Mouse (Mus musculus): ENCODE measurements around the gene Deup1.

DNA sequence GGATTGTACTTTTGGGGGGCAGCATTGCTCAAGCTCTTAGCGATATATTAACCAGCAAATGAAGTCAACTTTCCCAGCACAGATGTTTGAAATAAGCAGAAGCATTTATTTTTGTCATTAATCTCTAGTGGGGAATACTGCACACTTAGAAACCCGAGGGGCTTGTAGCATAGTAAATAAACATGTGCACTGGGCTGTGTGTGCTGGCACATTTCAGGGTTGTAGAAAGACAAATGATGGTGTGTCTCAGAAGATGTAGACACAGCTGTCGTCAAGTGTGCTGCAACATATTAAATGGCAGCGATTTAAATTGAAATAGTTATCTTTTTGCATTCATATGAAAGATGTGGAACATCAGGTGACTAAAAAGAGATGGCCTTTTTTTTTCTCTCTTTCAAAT is 31.1 kb downstream of the Deup1 start:
- TF ChIP-seq MAX (IDR thresholded peaks at IDR 0.05; ENCODE audit: low read depth), result no peak
- TF ChIP-seq TCF12 (IDR thresholded peaks at IDR 0.05; ENCODE audit: insufficient read depth, poor library complexity, severe bottlenecking), result no peak
- TF ChIP-seq POLR2A (IDR thresholded peaks at IDR 0.05; ENCODE audit: insufficient read length, low read depth), result no peak
- TF ChIP-seq USF1 (IDR thresholded peaks at IDR 0.05; ENCODE audit: low read depth), result no peak
- no peak for TF ChIP-seq TCF3 (IDR thresholded peaks at IDR 0.05; ENCODE audit: insufficient read length, low read depth)
- no peak for TF ChIP-seq CEBPB (IDR thresholded peaks at IDR 0.05; ENCODE audit: insufficient read depth, poor library complexity, severe bottlenecking)
- no peak for TF ChIP-seq SRF (IDR thresholded peaks at IDR 0.05; ENCODE audit: control insufficient read depth, insufficient read length, low read depth)
- no peak for TF ChIP-seq POLR2AphosphoS2 (IDR thresholded peaks at IDR 0.05; ENCODE audit: insufficient read length, low read depth)
- no peak for TF ChIP-seq MYOG (IDR thresholded peaks at IDR 0.05; ENCODE audit: control insufficient read depth in 1 of 3, insufficient read depth in 1 of 3, insufficient read length in 2 of 3, low read depth in 2 of 3)
- TF ChIP-seq E2F4 (IDR thresholded peaks at IDR 0.05; ENCODE audit: insufficient read depth), result no peak
